Mouse (Mus musculus) olfactory bulb, adult 2 months (tissue): Measurements from ENCODE around the gene Srsf2. TPM values are rescaled to one million over a fixed set of nuclear protein-coding genes. Genes with fewer than 3 reads are reported as not detected.
"Not testable (repeated sequence)": the region's sequence is repeated elsewhere in the genome, so short reads cannot be mapped to it uniquely, and the experiment has no call there.

Source experiments
- H3K27ac ChIP-seq: fragments of 200-500 bp; 2 replicates; pipeline ENCODE4 v1.5.1; 2012; ENCODE audit warnings: low read depth, low read length; ENCODE audit not compliant: insufficient read depth
- H3K4me1 ChIP-seq: fragments of 200-500 bp; 2 replicates; pipeline ENCODE4 v1.6.1; 2012; ENCODE audit warnings: low read length; ENCODE audit not compliant: control insufficient read depth, insufficient read depth
- H3K4me3 ChIP-seq: fragments of 200-500 bp; 2 replicates; pipeline ENCODE4 v1.5.1; 2012; ENCODE audit warnings: mild to moderate bottlenecking, low read depth, low read length, moderate library complexity; ENCODE audit not compliant: insufficient read depth
- CTCF ChIP-seq: fragments of 200-500 bp; IDR thresholded peaks from 2 replicates; pipeline ENCODE4 v1.5.1; 2012; ENCODE audit warnings: low read depth, mild to moderate bottlenecking, low read length, moderate library complexity; ENCODE audit not compliant: insufficient read depth
- POLR2A ChIP-seq: fragments of 200-500 bp; IDR thresholded peaks from 2 replicates; pipeline ENCODE4 v1.6.1; 2012; ENCODE audit warnings: mild to moderate bottlenecking, low read depth, low read length, moderate library complexity; ENCODE audit not compliant: insufficient read depth
- WGBS: fragments of 180-500 bp; shearing (Covaris S2); methylation state at CpG from one replicate; pipeline ENCODE4 v1.1.7; 2018; 5-methylcytosine and 5-hydroxymethylcytosine counted together
- polyA plus RNA-seq: library from polyadenylated mRNA; stranded (reverse); fragments of >200 nt; gene quantifications from 2 replicates; pipeline ENCODE4 v1.2.4, GENCODE M21; 2012; ENCODE audit warnings: low replicate concordance; ENCODE audit not compliant: missing spikeins, insufficient read depth, insufficient read length

Gene Srsf2
- not detected in 2 replicates for polyA plus RNA-seq

- Histone ChIP-seq H3K4me3 (peak within 1 kb of the TSS; percentile 94), H3K4me1 (no peaks in the 10 kb centered on the region), H3K27ac (peak within 1 kb of the TSS; percentile 95)
- TF ChIP-seq CTCF, result no peak
- peak; percentile 99 for TF ChIP-seq POLR2A
- WGBS, result under 1% methylated on average over 74 of the region's 74 CpGs
Measured at GRCm38 (mm10) chr11:116852891-116853511, at the start of gene Srsf2. TSS of gene Srsf2 (minus strand) at chr11:116853094.

- not testable (repeated sequence) for H3K27ac ChIP-seq, H3K4me3 ChIP-seq
- WGBS, result 88% methylated on average over 10 of the region's 10 CpGs
- peaks cover 27% of the 10 kb centered on the region for H3K4me1 ChIP-seq
Measured at GRCm38 (mm10) chr11:116902588-116902987, 49.7 kb upstream of the Srsf2 start.

GRCm38 (mm10) chr11:116899247-116899646, 46.4 kb upstream of the Srsf2 start:
- no peak for TF ChIP-seq POLR2A
- TF ChIP-seq CTCF, result no peak

GRCm38 (mm10) chr11:116895402-116895801, 42.5 kb upstream of the Srsf2 start:
- 79% methylated on average over 3 of the region's 3 CpGs for WGBS

More at GRCm38 (mm10) chr11:116899247-116899646, 46.4 kb upstream of the Srsf2 start:
- Histone ChIP-seq H3K4me3 (no peak overlapping the region), H3K27ac (no peak overlapping the region), H3K4me1 (peaks cover 27% of the 10 kb centered on the region)
- 70% methylated on average over 12 of the region's 12 CpGs for WGBS

GRCm38 (mm10) chr11:116893532-116894442, 40.9 kb upstream of the Srsf2 start:
- TF ChIP-seq POLR2A (no peak), CTCF (no peak)
- Histone ChIP-seq H3K4me3 (no peak overlapping the region), H3K4me1 (peaks cover 13% of the 10 kb centered on the region), H3K27ac (no peak overlapping the region)
- WGBS, result 48% methylated on average over 19 of the region's 19 CpGs

More at GRCm38 (mm10) chr11:116895402-116895801, 42.5 kb upstream of the Srsf2 start:
- no peak overlapping the region for H3K4me3 ChIP-seq
- peaks cover 21% of the 10 kb centered on the region for H3K4me1 ChIP-seq
- no peak for TF ChIP-seq CTCF
- H3K27ac ChIP-seq, result no peak overlapping the region

GRCm38 (mm10) chr11:116887136-116887535, 34.2 kb upstream of the Srsf2 start:
- no peak for TF ChIP-seq POLR2A
- no peak for TF ChIP-seq CTCF
- 82% methylated on average over 5 of the region's 5 CpGs for WGBS
- Histone ChIP-seq H3K4me3 (no peak overlapping the region), H3K27ac (no peak overlapping the region), H3K4me1 (peaks cover 3% of the 10 kb centered on the region)

GRCm38 (mm10) chr11:116885275-116886151, 32.6 kb upstream of the Srsf2 start:
- Histone ChIP-seq H3K27ac (no peak overlapping the region), H3K4me3 (peak overlapping the region; percentile 21), H3K4me1 (peaks cover 6% of the 10 kb centered on the region)
- WGBS, result 8% methylated on average over 27 of the region's 28 CpGs
- TF ChIP-seq CTCF (peak; percentile 75), POLR2A (no peak)

GRCm38 (mm10) chr11:116884061-116884460, 31.2 kb upstream of the Srsf2 start:
- H3K4me1 ChIP-seq, result peaks cover 6% of the 10 kb centered on the region
- TF ChIP-seq POLR2A (no peak), CTCF (no peak)
- no peak overlapping the region for H3K27ac ChIP-seq
- no peak overlapping the region for H3K4me3 ChIP-seq
- WGBS, result 95% methylated on average over 6 of the region's 6 CpGs
